Comparison of ENCODE assay signal across 8 mouse cellular contexts in the genomic region with DNA sequence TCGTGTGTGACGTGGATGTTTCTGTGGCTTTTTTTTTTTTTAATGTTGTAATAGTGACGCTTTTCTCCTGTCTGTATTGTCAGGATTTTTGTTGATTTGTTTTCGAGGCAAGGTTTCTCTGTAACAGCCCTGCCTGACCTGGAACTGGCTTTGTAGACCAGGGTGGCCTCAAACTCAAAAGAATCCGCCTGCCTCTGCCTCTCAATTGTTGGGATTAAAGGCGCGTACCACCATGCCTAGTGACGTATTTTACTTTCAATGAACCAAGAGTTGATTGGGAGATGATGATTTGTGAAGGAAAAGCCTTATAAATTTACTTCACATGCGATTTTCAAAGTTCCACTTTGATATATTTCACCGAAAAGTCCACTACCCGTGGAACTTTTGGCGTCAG. TPM values are rescaled to one million over a fixed set of nuclear protein-coding genes. Genes with fewer than 3 reads are reported as not detected.
A peak's percentile ranks its signal among the peaks of the same experiment; 100 is the strongest.
DNase-seq lines count a peak whose midpoint lies in the region; ATAC-seq lines count a peak whose summit lies in the region.

Gene Gabpb1, minus strand, starts transcription at position 216 of the 394 bp plus-strand sequence.

- H3K36me3 ChIP-seq in forebrain, embryonic 11.5 days (ENCODE audit: control insufficient read depth, insufficient read depth, low read length) = peaks cover 2% of the 10 kb centered on the region; the same call in 1 of the 2 replicates
- H3K36me3 ChIP-seq in megakaryocyte, embryonic 14.5 days (replicated peaks; ENCODE audit: low read length) = peaks cover 20% of the 10 kb centered on the region

- peak within 1 kb of the TSS; percentile 97 for H3K4me3 ChIP-seq in forebrain, embryonic 11.5 days (ENCODE audit: low read depth, low read length)
- peak within 1 kb of the TSS; percentile 96 for H3K4me3 ChIP-seq in megakaryocyte, embryonic 14.5 days (replicated peaks)

- 25% methylated on average over 12 of the region's 12 CpGs for WGBS in forebrain, embryonic 11.5 days

- peaks cover 3% of the 10 kb centered on the region; the same call in 1 of the 2 replicates for H3K4me1 ChIP-seq in forebrain, embryonic 11.5 days (replicated peaks; ENCODE audit: control insufficient read depth, insufficient read depth, low read length)
- H3K4me1 ChIP-seq in megakaryocyte, embryonic 14.5 days = peaks cover 42% of the 10 kb centered on the region

- peak within 1 kb of the TSS; percentile 100 for H3K9ac ChIP-seq in forebrain, embryonic 11.5 days (ENCODE audit: low read length)

- ATAC-seq in forebrain, embryonic 11.5 days (replicated peaks; ENCODE audit: low FRiP score) = no peak
- no peak for ATAC-seq in inflammation-experienced regulatory T-cells, adult 6 months

- no peaks in the 10 kb centered on the region for H3K9me3 ChIP-seq in forebrain, embryonic 11.5 days (ENCODE audit: control insufficient read depth, low read length)
- no peaks in the 10 kb centered on the region for H3K9me3 ChIP-seq in megakaryocyte, embryonic 14.5 days

- DNase-seq in left cerebral cortex, adult 18-20 months (ENCODE audit: low spot score in 2 of 2) = no peak
- DNase-seq in left cerebral cortex, adult 9 months (ENCODE audit: low spot score in 2 of 2) = no peak
- no peak for DNase-seq in adrenal gland, postnatal 14 days
- no peak for DNase-seq in forebrain, embryonic 11.5 days (ENCODE audit: low spot score)
- DNase-seq in cerebellum, adult 11-12 months = no peak
- DNase-seq in kidney, postnatal 10 days = no peak

- no peaks in the 10 kb centered on the region for H3K27me3 ChIP-seq in forebrain, embryonic 11.5 days (ENCODE audit: control insufficient read depth, insufficient read depth, low read length)
- no peaks in the 10 kb centered on the region for H3K27me3 ChIP-seq in megakaryocyte, embryonic 14.5 days (replicated peaks)

- peak within 1 kb of the TSS; percentile 74 for H3K4me2 ChIP-seq in forebrain, embryonic 11.5 days (ENCODE audit: low read depth, low read length, severe bottlenecking)

- H3K27ac ChIP-seq in forebrain, embryonic 11.5 days (ENCODE audit: low read depth, low read length) = peak within 1 kb of the TSS; percentile 100

RNA-seq across cellular contexts. Expression of gene Gabpb1, which starts in this region (rescaled TPM):
- total RNA-seq in left cerebral cortex, adult 18-20 months (2021) = 10 to 100 TPM; 19.3 to 20.0 TPM
- total RNA-seq in adrenal gland, postnatal 14 days (2021) = 18.7 and 19.9 TPM in 2 replicates
- polyA plus RNA-seq in forebrain, embryonic 11.5 days (2014; fragmentation: Nextera tagmentation; extraction: Ambion mirVana) = 78.5 and 87.1 TPM in 2 replicates
- polyA plus RNA-seq in inflammation-experienced regulatory T-cells, adult 6 months (2017; shearing (Covaris generic)) = 10 to 100 TPM; 53.4 to 72.2 (median 57.8) TPM
- 1.8 and 6.0 TPM in 2 replicates for polyA plus RNA-seq in megakaryocyte, embryonic 14.5 days (2012; ENCODE audit: insufficient read depth, low replicate concordance)
